Mouse (Mus musculus) thymus, adult 2 months (tissue): Measurements from ENCODE around the gene Syne1.

Experiments used
- CTCF ChIP-seq: fragments of 200-500 bp; IDR thresholded peaks from 2 replicates; pipeline ENCODE4 v1.5.1; 2012; ENCODE audit warnings: mild to moderate bottlenecking, control low read depth, low read length, moderate library complexity, borderline replicate concordance; ENCODE audit not compliant: control insufficient read depth, poor library complexity, insufficient read depth; ENCODE audit errors: extremely low read depth
- POLR2A ChIP-seq: fragments of 200-500 bp; IDR thresholded peaks from 2 replicates; pipeline ENCODE4 v1.6.1; 2012; ENCODE audit warnings: mild to moderate bottlenecking, low read length, control low read depth, moderate library complexity; ENCODE audit not compliant: control insufficient read depth, poor library complexity, insufficient read depth; ENCODE audit errors: extremely low read depth

DNA sequence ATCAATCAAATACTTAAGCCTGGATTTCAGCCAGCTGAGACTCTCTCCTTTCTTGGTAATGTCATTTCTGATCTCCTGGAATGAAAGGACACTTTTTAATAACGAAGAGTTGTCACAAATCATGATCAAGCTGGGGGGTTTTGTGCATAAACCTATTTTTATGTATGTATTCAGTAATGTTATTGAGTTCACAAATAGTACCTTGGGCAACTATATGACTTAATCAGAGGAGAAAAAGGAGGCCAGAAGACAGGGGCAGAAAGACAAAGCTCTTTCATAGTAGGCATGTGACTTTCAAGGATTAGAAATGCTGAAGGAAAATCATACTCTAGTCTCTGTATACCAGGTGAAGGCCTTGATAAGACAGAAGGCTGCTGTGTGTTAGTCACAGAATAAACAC is 204.4 kb downstream of the Syne1 start:
- TF ChIP-seq POLR2A (no peak), CTCF (no peak)
